Mouse (Mus musculus) hematopoietic stem cell, adult 5-6 weeks (primary cell): ENCODE data around the gene Mta3. TPM values are rescaled to one million over a fixed set of nuclear protein-coding genes. Genes with fewer than 3 reads are reported as not detected.

Source experiments
- total RNA-seq: library from RNA; stranded (forward); fragments of 172-1452, 232-1000 nt; gene quantifications from 2 replicates; pipeline ENCODE4 v1.2.3, GENCODE M21; 2017

Mta3 gene
- total RNA-seq, 1 experiment from 2014 or later, result 64.2 TPM

Other genes with a start within 250 kb of the Mta3 start
- gene Cox7a2l, start 188.8 kb upstream of the Mta3 start, total RNA-seq, result 243 and 458 TPM in 2 replicates
- gene Kcng3, start 74.3 kb upstream of the Mta3 start, total RNA-seq, result not detected in 2 replicates
- 30.9 and 33.2 TPM in 2 replicates for gene Haao, start 141.8 kb downstream of the Mta3 start, total RNA-seq